Mouse (Mus musculus): ENCODE results near the gene Runx1. TPM values are rescaled to one million over a fixed set of nuclear protein-coding genes. Genes with fewer than 3 reads are reported as not detected.

The Runx1 gene
- total RNA-seq, 2 experiments from 2014 or later: 2.5 to 3.8 TPM

DNA sequence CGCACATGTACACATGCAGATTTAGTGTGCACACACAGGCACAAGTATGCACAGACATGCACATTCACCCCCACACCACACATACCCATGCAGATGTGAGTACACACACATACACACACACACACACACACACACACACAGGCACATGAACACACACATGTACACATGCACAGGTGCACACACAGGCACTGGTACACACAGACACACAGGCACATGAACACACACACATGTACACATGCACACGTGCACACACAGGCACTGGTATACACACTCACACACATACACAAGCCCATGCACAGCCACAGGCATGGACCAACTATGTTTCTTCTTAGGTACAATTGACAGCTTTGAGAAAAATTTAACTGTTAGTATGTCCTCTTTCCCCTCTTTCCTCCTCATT lies 122.1 kb downstream of the Runx1 start:
- DNase-seq (ENCODE audit: low spot score): no peak

DNA sequence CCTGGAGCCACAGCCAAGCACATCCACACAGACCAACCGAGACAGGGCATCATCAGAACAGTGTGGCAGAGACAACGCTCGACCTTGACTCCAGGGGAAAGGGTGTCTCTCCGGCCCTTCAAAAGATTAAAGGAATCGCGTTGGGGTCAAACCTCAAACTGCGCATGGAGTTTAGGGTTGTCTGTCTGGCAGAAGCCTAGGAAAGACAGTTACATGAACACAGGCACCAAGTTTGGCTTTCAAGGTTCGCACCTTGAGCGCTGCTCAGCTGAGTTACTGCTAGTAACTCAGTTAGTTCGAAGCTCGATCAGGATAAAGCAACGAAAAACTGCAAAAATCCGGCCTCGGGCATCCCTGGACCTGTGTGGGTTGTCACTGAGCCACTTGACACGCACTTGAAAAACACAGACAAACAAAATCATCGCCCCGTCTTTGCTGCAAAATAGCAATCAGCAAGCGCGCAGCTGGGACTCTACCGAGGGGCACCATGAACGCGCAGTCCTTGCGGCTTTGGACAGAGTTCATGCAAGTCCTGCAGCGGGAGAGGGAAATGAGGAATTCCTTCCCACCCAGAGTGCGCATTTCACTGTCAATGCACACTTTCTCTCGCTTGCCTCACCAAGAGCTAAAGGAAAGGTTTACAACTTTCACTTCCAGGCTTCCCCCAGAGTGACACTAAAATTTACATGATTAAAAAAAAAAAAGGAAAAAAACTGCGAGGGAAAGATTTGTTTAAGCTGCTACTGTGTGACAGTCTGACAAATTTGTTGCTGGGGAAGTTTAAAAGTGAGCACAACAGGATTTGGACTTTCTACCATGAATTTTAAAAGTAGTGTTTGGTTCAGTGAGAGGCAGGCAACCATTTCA lies 126.2 kb downstream of the Runx1 start:
- DNase-seq (ENCODE audit: low spot score): no peak

DNA sequence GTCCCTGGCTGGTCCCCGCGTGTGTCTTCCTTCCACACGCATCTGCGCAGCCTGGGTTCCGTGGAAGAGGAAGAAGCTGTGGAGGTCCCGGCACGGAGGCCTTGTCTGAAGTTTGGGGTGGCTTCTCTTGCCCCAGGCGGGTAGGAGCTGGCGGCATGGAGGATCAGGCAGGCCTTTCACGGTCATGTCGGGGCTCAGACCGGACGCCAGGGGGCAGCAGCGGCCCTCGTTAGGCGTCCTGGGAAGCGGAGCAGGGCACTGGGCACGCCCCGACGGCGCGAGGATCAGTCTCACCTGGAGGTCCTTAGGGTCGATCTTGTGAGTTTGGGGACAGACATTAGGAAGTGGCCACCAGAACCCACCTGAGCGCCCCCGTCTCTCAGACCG lies 127.3 kb downstream of the Runx1 start:
- DNase-seq (ENCODE audit: low spot score): peak; percentile 90

DNA sequence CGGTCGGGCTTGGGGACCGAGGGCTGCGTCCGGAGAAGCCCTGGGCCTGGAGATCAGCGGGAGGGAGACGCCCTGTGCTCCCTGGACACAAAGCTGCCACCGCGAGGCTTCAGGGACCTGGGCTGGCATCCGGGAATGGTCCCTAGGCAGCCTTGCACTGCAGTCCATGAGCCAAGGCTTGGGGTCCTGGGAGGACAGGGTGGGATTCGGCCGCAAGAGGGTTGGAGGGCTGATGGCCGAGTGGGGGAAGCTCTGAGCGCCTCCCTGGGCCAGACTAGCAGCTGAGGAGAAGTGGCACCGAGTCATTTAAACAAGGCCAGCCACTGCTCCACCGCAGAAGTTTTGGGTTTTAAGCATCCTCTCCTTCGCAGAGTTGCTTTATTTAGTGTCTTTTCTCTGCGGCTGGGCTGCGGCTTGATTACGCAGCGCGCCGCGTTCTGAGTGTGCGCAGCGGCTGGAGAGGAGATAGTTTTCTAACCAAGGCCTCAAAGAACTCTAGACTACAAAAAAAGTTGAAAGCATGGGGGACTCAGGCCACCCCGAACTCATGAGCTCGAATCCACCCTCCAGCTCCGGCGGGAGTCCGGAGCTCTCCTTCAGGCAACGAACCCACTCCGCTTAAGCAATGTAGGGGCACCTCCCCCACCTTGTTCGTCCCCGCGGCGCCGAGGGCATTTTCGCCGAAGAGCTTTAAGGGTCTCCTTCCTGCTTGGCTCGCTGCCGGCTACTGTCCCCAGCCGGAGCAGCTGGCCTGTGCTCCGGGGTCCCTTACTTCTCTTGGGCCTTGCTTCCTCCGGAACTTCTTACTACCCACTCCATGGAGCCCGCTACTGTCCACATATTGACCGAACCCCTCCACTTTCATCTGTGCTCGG lies 128.0 kb downstream of the Runx1 start:
- DNase-seq (ENCODE audit: low spot score): no peak

DNA sequence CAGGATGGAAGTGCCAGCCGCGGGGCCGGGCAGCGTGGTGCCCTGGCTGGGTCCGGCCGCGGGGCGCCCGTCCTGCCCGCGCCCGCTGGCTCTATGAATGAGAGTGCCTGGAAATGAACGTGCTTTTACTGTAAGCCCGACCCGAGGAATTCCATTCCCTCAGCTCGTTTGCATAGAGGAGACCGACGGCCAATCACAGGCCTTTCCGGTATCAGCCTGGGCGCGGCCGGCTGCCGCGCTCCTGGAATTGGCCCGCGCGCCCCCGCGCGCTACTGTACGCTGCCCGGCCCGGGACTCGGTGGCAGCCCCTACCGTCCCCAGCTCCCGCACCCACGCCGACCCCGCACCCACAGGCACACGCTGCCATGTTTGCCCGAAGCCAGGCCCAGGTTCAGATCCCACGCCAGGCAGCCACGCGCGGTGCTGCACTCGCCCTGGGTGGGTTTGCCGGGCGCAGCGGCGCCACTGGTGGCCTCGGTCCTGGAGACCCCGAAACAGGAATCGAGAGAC lies 128.7 kb downstream of the Runx1 start:
- peak; percentile 80 for DNase-seq (ENCODE audit: low spot score)

DNA sequence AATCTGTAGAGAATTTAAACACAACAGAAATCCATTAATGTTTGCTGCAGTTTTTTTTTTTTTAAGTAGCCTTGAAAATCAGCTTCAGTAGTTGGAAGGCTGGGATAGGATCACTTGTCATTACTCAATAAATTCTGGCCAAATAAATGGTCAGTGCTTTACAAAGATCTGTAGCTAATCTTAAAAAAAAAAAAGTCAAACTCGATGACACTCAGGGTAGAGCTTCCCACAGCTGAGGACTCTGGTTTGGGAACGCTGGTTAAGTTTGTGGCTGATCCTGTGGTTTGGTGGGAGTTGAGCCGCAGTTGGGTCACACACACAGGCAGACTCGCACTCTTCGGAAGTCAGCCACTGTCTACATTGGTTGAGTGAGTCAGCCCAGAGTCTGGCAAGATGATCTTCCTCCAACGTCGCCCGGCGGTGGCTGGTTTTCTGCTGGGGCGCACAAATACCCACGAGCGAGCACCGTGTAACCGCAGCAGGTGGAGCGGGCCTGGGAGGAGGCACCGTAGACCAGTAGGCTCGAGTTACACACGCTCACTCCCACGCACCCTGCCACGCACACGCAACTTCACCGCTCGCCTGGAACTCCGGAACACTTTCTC lies 129.4 kb downstream of the Runx1 start:
- DNase-seq (ENCODE audit: low spot score): peak; percentile 55

DNA sequence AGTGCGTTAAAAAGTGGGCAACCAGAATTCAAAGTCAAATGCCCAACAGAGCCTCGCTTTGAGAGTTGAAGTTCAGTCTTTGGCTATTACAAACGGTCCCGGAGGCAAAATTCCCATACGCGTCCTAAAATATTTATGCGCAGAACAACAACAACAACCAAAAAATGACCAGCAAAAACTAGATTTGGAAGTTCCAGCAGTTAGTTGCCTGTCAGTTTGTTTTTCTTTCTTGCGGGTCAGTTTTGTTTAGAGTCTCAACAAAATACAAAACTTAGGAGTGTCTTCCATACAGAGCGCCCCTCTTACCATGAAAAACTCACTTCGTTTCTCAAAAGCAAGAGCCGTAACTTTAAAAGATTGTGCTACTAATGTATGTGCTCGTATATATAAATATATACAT lies 130.0 kb downstream of the Runx1 start:
- DNase-seq (ENCODE audit: low spot score): no peak

DNA sequence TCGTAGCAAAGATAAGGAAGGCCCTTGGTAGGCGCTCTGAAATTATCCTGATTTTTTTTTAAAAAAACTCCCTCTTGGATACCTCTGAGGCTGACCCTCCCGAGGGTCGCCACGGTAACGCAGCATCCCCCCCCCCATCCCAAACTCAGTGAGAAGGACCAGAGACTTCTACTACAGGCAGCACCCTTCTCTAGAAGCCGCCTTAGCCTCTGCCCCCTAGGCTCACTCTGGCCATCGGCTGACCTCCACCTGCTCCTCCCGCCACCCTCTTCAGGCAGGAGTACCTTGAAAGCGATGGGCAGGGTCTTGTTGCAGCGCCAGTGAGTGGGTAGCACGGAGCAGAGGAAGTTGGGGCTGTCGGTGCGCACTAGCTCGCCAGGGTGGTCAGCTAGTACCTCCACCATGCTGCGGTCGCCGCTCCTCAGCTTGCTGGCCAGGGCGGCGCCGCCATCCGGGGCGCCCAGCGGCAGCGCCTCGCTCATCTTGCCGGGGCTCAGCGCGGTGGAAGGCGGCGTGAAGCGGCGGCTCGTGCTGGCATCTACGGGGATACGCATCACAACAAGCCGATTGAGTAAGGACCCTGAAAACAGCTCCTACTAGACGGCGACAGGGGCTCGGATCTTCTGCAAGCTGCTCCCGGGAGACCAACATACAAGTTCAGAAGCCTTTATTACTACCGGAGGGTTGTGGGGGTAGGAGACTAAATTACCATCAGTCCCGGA lies 130.6 kb downstream of the Runx1 start:
- DNase-seq (ENCODE audit: low spot score): no peak

DNA sequence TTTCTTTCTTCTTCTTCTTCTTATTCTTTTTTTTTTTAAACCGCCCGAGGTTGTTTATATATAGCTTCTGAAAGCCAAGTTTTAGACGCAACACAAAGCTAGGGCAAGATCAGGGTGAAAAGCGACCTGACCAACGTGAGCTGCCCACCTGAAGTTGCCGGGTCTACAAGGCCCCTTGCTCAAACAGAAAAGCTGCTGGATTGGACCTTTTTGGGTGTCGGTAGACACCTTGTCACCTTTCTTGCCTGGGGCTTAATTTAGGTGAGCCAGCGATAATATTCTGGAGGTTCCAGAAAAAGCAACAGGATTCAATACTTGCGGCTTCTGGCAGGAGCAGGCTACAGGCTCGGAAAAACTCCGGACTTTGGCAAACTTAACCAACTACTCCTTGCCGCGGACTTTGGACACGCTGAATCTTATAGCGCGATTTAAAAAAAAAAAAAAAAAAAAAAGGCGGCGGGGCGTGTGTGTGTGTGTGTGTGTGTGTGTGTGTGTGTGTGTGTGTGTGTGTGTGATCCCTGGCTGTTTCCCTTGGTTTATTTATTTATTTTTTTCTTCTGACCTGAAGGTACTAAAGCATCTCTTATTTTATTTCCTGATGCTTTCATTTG lies 131.3 kb downstream of the Runx1 start:
- DNase-seq (ENCODE audit: low spot score): no peak

DNA sequence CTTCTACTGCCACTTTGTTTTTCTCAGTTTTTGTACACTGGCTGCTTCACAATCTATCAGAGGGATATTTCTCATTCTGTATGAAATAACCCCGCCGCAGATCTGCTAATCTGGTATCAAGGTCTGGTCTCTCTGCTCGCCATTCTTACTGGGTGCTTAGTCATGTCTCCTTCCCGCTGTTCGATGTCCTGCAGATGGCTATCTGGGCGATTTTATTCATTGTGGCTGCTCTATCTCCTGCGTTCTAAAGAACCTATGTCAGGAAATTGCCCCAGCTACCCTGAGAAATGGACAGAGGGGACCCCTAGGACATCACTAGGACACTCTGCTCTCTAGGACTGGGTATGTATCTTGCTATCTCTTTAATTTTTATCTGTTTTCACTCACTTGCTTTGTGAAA lies 135.2 kb downstream of the Runx1 start:
- no peak for DNase-seq (ENCODE audit: low spot score)

DNA sequence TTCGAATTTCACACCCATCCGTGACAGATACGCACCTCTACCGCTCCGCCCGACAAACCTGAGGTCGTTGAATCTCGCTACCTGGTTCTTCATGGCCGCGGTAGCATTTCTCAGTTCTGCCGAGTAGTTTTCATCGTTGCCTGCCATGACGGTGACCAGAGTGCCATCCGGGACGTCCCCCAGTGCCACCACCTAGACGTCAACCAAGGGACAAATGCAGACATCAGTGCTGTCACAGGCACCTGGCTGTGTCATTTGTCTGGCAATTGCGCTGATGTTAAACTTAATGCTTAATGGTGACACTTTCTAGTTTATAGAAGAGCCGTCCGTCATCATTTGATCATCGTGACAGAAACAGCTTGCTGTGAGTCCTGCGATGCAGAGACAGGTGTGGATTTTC lies 137.0 kb downstream of the Runx1 start:
- DNase-seq (ENCODE audit: low spot score): no peak

DNA sequence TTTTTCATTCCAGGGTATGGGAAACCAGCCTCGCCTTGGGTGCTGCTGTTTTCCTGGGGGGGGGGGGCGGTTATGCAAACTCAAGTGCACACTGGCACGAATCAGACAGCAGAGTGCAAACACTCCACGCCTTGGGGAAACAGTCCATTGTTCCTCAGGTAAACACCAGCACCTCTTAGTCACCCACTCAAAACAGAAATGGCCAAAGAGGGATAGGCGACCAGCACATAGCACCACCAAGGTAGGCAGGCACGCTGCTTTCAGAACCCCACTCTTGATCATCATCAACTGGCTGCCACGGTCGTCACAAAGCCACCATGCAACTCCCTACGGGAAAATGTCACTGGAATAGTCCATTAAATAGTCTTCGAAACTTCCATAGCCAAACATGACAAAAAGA lies 139.0 kb downstream of the Runx1 start:
- DNase-seq (ENCODE audit: low spot score): no peak

DNA sequence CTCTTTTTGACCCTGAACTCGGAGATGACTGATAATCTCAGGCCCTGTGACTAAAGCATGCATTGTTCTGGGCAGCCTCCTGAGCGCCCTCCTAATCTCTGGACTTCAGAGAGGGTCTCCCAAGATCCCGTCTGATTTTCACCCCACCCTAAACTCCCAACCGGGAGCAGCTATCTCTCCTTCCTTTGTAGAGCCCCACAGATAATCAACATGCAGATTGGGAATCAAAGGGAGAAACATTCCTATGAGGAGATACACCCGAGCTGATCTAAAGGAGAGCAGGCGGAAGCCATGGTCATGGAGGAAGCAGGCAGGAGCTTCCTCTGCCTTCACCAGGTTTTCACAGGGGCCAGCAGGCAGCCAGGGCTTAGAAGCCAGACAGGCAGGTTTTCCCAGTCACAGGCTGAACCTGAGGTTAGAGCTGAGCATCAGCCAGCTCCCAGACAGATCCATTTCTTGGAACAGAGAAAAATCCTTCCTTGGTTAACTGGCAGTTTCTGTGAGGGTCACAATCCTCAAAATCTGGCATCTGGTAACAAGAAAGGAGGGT lies 140.1 kb downstream of the Runx1 start:
- no peak for DNase-seq (ENCODE audit: low spot score)

DNA sequence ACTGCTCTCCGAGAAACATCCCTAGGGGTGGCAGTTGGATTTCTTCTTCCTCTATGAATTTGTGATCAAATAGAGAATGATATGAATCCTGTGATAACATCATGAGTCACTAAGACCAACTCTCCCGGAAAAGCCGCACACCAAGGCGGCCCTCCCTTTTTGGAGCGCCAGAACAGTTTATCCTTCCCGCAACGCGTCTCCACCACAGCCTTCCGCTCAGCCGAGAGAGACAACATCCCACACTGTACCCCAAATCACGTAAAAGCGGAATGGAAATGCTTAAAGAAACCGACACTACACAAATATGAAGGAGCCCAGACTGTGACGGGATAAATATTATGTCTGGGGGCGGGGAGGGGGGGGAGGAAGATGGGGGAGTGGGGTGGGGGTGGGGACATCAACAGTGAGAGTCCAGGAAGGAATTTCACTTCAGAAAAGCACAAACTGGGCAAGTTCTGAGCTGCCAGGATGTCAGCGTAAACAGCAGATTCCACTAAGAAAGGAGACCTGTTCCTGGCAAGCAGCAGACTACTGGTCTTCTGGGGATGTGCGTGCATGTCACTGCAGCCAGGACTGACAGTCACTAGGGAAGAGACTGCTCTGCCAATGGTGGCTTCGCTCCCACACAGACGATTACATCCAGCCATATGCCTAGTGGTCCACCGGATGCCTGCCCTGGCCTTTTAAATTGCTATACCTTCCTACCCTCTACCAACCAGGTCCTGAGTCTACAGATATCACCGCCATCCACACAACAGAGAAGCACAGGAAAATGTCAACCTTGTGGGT lies 141.3 kb downstream of the Runx1 start:
- DNase-seq (ENCODE audit: low spot score): no peak

DNA sequence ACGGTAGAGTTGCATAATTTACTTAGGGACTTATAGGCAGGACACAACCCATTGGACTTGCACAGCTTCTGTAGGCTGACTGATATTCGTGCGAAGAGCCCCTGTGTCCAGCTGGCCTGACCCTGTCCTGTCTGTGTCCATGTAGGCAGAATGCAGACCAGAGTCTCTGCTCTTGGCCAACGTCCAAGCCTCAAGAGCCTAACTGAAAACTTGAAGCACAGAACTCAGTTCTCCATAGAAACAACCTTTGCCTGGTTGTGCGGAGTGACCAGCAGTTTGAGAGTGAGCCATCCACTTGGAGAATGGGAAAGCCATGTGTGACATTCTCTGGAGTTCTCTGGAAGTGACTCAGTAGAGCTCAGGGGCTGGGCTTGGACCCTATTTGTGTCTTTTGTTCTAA lies 149.3 kb downstream of the Runx1 start:
- no peak for DNase-seq (ENCODE audit: low spot score)

DNA sequence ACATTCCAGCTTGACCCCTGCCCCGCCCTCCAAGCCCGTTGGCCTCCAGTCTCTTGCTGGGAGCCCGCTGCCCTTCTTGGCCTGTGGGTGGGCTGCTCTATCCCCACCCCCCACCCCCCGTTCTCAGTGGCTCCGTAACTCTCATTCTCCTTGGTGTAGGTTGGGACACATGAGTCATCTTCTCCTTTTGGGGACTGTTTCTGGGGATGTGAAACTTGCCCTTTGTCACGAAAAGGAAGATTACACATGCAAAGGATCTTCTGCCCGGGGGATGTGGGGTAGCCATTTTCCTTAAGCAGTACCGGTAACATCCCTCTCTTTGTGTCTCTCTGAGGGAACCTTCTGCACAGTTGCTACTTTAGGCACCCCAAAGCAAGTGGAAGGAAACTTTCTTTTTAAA lies 150.3 kb downstream of the Runx1 start:
- no peak for DNase-seq (ENCODE audit: low spot score)

DNA sequence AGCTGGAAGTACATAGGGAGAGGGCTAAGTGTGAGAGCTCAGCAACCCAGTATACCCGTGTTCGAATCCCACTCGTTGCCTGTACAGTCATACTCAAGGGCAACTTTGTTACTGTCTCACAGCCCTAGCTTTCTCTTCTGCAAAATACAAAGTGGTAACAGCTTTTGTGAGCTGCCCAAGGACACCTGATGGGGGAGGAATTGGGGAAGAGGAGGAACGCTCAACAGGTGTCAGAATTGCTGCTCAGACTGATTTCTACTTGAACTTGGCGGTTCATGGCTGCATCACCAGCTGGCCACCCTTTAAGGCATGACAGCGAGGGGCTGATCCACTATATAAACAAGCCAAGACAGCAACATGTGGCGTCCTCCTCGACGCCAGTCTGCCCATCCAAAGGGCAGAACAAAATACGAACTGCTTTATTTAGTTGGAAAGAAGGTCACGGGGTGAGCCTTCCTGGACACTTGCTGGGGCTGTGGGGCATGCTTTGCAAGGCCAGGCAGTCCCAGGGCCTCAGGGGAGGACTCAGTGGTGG lies 151.0 kb downstream of the Runx1 start:
- DNase-seq (ENCODE audit: low spot score): no peak

DNA sequence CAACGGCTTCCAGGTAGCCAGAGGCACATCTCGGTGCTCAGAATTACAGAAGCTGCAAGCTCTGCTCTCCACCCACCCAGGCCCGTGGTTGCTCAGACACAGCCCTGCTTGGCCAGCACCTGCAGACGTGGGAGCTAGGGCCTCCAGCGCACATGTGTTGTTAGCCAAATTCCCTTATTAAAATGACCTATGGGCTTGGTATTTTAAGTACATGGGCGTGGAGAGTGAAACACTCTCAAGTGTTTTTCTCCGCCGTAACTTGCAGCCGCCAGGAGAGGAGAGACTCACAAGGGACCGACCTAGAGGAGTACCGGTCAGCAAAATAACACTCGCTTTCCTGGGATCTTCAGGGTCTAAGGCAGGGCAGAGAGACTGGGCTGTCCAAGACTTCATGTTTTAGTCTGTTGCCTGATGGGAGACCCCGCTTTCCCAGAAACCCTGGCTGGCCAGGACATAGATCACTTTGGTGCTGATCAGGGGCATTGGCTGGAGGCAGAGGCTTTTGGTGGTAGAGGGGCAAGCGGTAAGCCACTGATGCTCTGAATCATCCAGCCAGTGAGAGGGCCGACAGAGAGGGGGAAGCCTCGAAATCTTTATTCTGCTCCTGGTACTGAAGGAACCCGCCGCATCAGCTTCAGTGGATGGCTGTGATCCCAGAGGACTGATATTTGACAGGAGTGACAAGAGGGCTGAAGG lies 151.7 kb downstream of the Runx1 start:
- no peak for DNase-seq (ENCODE audit: low spot score)

DNA sequence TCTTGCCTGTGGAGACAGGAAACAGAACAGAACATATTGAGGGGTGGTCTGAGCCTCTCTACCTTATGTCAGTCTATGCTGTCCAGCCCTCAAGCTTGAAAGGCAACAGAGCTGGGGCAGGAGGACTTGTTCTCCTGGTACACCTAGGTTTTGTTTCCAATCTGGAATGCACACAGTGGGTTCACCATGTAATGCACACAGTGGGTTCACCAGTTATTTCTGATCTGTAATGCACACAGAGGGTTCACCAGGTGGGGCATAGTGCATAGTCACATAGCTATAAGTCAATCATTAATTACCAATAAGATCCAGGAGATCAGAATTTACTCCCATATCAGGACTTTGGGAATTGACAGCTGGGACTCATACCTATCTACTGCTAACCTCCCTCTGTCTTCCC lies 157.1 kb downstream of the Runx1 start:
- no peak for DNase-seq (ENCODE audit: low spot score)
